Mouse (Mus musculus) small intestine, adult 2 months (tissue): ENCODE data around the gene Zfp871.

Experiments
- CTCF ChIP-seq: fragments of 200-500 bp; IDR thresholded peaks from 2 replicates; pipeline ENCODE4 v1.5.1; 2012; ENCODE audit warnings: low read depth, mild to moderate bottlenecking, control low read depth, inconsistent platforms, low read length, moderate library complexity, mixed read lengths; ENCODE audit not compliant: insufficient replicate concordance, insufficient read length; ENCODE audit errors: extremely low read depth
- POLR2A ChIP-seq: fragments of 200-500 bp; IDR thresholded peaks from 2 replicates; pipeline ENCODE4 v1.6.1; 2012; ENCODE audit warnings: low read depth, mild to moderate bottlenecking, control low read depth, inconsistent platforms, low read length, moderate library complexity

GRCm38 (mm10) chr17:32722771-32723170 is 65.3 kb downstream of the Zfp871 start:
- no peak for TF ChIP-seq CTCF
- TF ChIP-seq POLR2A: no peak
